Mouse (Mus musculus) heart, postnatal 0 days (tissue): ENCODE results near the gene M1ap.

Experiments used
- CTCF ChIP-seq: IDR thresholded peaks from 2 replicates; pipeline ENCODE4 v1.5.1; 2016; ENCODE audit warnings: antibody characterized with exemption, control low read depth, low read depth
- EP300 ChIP-seq: IDR thresholded peaks from 2 replicates; pipeline ENCODE4 v1.6.1; 2016; ENCODE audit warnings: antibody characterized with exemption, low read depth

- TF ChIP-seq CTCF = no peak
- no peak for TF ChIP-seq EP300
Measured at GRCm38 (mm10) chr6:82911303-82911702, 35.4 kb upstream of the M1ap start.
